Mouse (Mus musculus) liver, adult (tissue): ENCODE results near the gene Krt17.

Experiments used
- GATA4 ChIP-seq: IDR thresholded peaks from 2 replicates; pipeline ENCODE4 v1.6.1; 2014; ENCODE audit warnings: mild to moderate bottlenecking, low read length; ENCODE audit not compliant: insufficient replicate concordance

Krt17 gene

GRCm38 (mm10) chr11:100207498-100207897, 53.3 kb downstream of the Krt17 start, which contains the start of gene Krt14:
TSS of gene Krt14 (minus strand) at chr11:100207548.
- no peak for TF ChIP-seq GATA4
